Mouse (Mus musculus): ENCODE results near the gene Ywhae.

DNA sequence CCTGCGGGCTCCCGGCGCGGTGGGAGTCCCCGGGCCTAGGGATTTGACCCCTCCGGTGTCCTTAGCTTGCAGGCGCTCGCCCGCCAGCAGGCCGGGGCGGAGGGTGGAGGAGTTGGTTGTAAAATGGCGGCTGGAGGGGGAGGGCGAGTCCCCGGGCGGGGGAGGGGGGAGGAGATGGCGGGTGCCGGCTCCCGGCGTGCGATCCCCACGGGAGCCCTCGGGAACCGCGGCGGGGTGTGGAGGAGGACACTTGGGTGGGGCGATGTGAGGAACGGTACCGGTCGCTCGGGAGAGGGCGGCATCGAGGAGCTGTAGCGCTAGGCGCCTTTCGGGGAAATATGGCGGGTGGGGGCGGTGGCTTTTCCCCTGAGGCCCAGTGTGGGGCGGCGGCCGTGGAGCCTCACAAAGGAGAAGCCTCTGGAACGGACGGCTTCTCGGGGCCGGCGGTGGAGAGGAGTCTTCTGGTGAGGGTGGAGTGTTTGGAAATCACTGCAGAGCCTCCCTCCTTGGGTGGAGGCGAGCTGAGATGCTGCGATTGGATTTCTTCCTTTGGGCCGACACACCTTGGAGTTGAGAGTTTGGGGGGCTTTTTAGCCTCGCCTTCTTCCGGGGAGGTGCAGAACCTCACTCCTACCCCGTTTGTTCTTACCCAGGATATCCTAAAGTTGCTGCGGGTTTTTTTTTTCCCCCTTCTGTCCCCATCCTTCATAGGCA, 715 bp downstream of the Ywhae start:
- TF ChIP-seq CTCF (IDR thresholded peaks at IDR 0.05; ENCODE audit: borderline replicate concordance, insufficient read depth, low read depth, low read length), result no peak
- no peak for TF ChIP-seq POLR2A (IDR thresholded peaks at IDR 0.05; ENCODE audit: borderline replicate concordance, insufficient read depth, low read length)
